Mouse (Mus musculus) embryonic facial prominence, embryonic 13.5 days (tissue): ENCODE results near the gene Tnrc6c. TPM values are rescaled to one million over a fixed set of nuclear protein-coding genes. Genes with fewer than 3 reads are reported as not detected.

Experiments
- ATAC-seq: fragments of 200-750 bp; cut with Nextera tagmentation; 2 replicates; pipeline ENCODE4 v1.8.0; 2017; ENCODE audit warnings: low read depth; ENCODE audit not compliant: insufficient number of reproducible peaks, insufficient read depth, low FRiP score, low TSS enrichment
- H3K27ac ChIP-seq: fragments of 300-500 bp; sonication (generic); 2 replicates; pipeline ENCODE4 v1.5.1; 2015; ENCODE audit warnings: moderate library complexity, mild to moderate bottlenecking, inconsistent platforms
- H3K27me3 ChIP-seq: fragments of 300-500 bp; sonication (generic); 2 replicates; pipeline ENCODE4 v1.6.1; 2015; ENCODE audit warnings: mild to moderate bottlenecking, inconsistent platforms
- H3K36me3 ChIP-seq: fragments of 300-500 bp; sonication (generic); 2 replicates; pipeline ENCODE4 v1.6.1; 2015; ENCODE audit warnings: mild to moderate bottlenecking, inconsistent platforms
- H3K4me1 ChIP-seq: fragments of 300-500 bp; sonication (generic); 2 replicates; pipeline ENCODE4 v1.6.1; 2015; ENCODE audit warnings: inconsistent platforms
- H3K4me2 ChIP-seq: fragments of 300-500 bp; sonication (generic); 2 replicates; pipeline ENCODE4 v1.6.1; 2015; ENCODE audit warnings: moderate library complexity, mild to moderate bottlenecking, inconsistent platforms
- H3K4me3 ChIP-seq: fragments of 300-500 bp; sonication (generic); 2 replicates; pipeline ENCODE4 v1.5.1; 2015; ENCODE audit warnings: mild to moderate bottlenecking, inconsistent platforms
- H3K9ac ChIP-seq: fragments of 300-500 bp; sonication (generic); 2 replicates; pipeline ENCODE4 v1.6.1; 2015; ENCODE audit warnings: mild to moderate bottlenecking, inconsistent platforms
- H3K9me3 ChIP-seq: fragments of 300-500 bp; sonication (generic); 2 replicates; pipeline ENCODE4 v1.6.1; 2016; ENCODE audit warnings: inconsistent platforms
- WGBS: fragments of 180-500 bp; shearing (Covaris S2); methylation state at CpG from one replicate; pipeline ENCODE4 v1.1.7; 2015; ENCODE audit warnings: mixed read lengths; 5-methylcytosine and 5-hydroxymethylcytosine counted together
- polyA plus RNA-seq: library from polyadenylated mRNA; unstranded; fragments of >200 nt; fragmentation: Nextera tagmentation; extraction: Ambion mirVana; gene quantifications from 2 replicates; pipeline ENCODE4 v1.2.1, GENCODE M21; 2015

Gene Tnrc6c
- polyA plus RNA-seq, 1 experiment from 2014 or later = 18.4 TPM

GRCm38 (mm10) chr11:117618774-117619173, 35.3 kb upstream of the Tnrc6c start:
- WGBS = 61% methylated on average over 7 of the region's 7 CpGs
- peaks cover 28% of the 10 kb centered on the region for H3K27me3 ChIP-seq
- 0 out of 2 replicates have a peak overlapping the region, but pooled peaks have one; percentile 51 for H3K9ac ChIP-seq
- peak overlapping the region; percentile 81 for H3K27ac ChIP-seq
- H3K9me3 ChIP-seq = no peaks in the 10 kb centered on the region
- H3K36me3 ChIP-seq = no peaks in the 10 kb centered on the region
- peak overlapping the region; percentile 50; the same call in 1 of the 2 replicates for H3K4me2 ChIP-seq
- no peak for ATAC-seq
- no peak overlapping the region for H3K4me3 ChIP-seq
- peaks cover 43% of the 10 kb centered on the region for H3K4me1 ChIP-seq

- H3K4me1 ChIP-seq = peaks cover 43% of the 10 kb centered on the region
- H3K9me3 ChIP-seq = no peaks in the 10 kb centered on the region
- H3K36me3 ChIP-seq = no peaks in the 10 kb centered on the region
- ATAC-seq = no peak
- WGBS = 48% methylated on average over 10 of the region's 10 CpGs
- 0 out of 2 replicates have a peak overlapping the region, but pooled peaks have one; percentile 21 for H3K9ac ChIP-seq
- peaks cover 24% of the 10 kb centered on the region for H3K27me3 ChIP-seq
- no peak overlapping the region for H3K4me2 ChIP-seq
- H3K4me3 ChIP-seq = no peak overlapping the region
- no peak overlapping the region for H3K27ac ChIP-seq
Measured at GRCm38 (mm10) chr11:117619581-117619980, 34.5 kb upstream of the Tnrc6c start.

- H3K9me3 ChIP-seq = no peaks in the 10 kb centered on the region
- H3K36me3 ChIP-seq = no peaks in the 10 kb centered on the region
- H3K9ac ChIP-seq = no peak overlapping the region
- H3K27me3 ChIP-seq = peaks cover 12% of the 10 kb centered on the region; the same call in 1 of the 2 replicates
- H3K4me1 ChIP-seq = peaks cover 34% of the 10 kb centered on the region
- WGBS = 65% methylated on average over 4 of the region's 4 CpGs
- H3K4me3 ChIP-seq = no peak overlapping the region
- H3K4me2 ChIP-seq = no peak overlapping the region
- no peak for ATAC-seq
- no peak overlapping the region for H3K27ac ChIP-seq
Measured at GRCm38 (mm10) chr11:117625196-117625595, 28.9 kb upstream of the Tnrc6c start.

- no peaks in the 10 kb centered on the region for H3K36me3 ChIP-seq
- no peak overlapping the region for H3K27ac ChIP-seq
- ATAC-seq = no peak
- peaks cover 31% of the 10 kb centered on the region for H3K4me1 ChIP-seq
- WGBS = 55% methylated on average over 6 of the region's 6 CpGs
- H3K9ac ChIP-seq = no peak overlapping the region
- H3K4me2 ChIP-seq = no peak overlapping the region
- peaks cover 12% of the 10 kb centered on the region; the same call in 1 of the 2 replicates for H3K27me3 ChIP-seq
- H3K4me3 ChIP-seq = no peak overlapping the region
- H3K9me3 ChIP-seq = no peaks in the 10 kb centered on the region
Measured at GRCm38 (mm10) chr11:117626557-117626956, 27.5 kb upstream of the Tnrc6c start.

- H3K4me1 ChIP-seq = peaks cover 31% of the 10 kb centered on the region
- H3K27ac ChIP-seq = no peak overlapping the region
Measured at GRCm38 (mm10) chr11:117627060-117627562, 27.0 kb upstream of the Tnrc6c start.

GRCm38 (mm10) chr11:117627746-117628311, 26.3 kb upstream of the Tnrc6c start:
- Histone ChIP-seq H3K4me3 (peak overlapping the region; percentile 9), H3K4me1 (peaks cover 31% of the 10 kb centered on the region), H3K9me3 (no peaks in the 10 kb centered on the region), H3K27ac (peak overlapping the region; percentile 80), H3K9ac (0 out of 2 replicates have a peak overlapping the region, but pooled peaks have one; percentile 22), H3K4me2 (peak overlapping the region; percentile 39), H3K27me3 (peaks cover 12% of the 10 kb centered on the region; the same call in 1 of the 2 replicates), H3K36me3 (no peaks in the 10 kb centered on the region)
- 17% methylated on average over 9 of the region's 9 CpGs for WGBS
- no peak for ATAC-seq

More at GRCm38 (mm10) chr11:117627060-117627562, 27.0 kb upstream of the Tnrc6c start:
- WGBS = 11% methylated on average over 5 of the region's 5 CpGs
- H3K9ac ChIP-seq = no peak overlapping the region
- H3K4me2 ChIP-seq = peak overlapping the region; percentile 5; the same call in 1 of the 2 replicates
- ATAC-seq = 0 out of 2 replicates have a peak, but pooled peaks have one; percentile 6
- no peaks in the 10 kb centered on the region for H3K9me3 ChIP-seq
- peaks cover 12% of the 10 kb centered on the region; the same call in 1 of the 2 replicates for H3K27me3 ChIP-seq
- H3K36me3 ChIP-seq = no peaks in the 10 kb centered on the region
- H3K4me3 ChIP-seq = no peak overlapping the region

- peak; percentile 75 for ATAC-seq
- 0 out of 2 replicates have a peak overlapping the region, but pooled peaks have one; percentile 22 for H3K9ac ChIP-seq
- no peaks in the 10 kb centered on the region for H3K9me3 ChIP-seq
- no peaks in the 10 kb centered on the region for H3K36me3 ChIP-seq
- H3K4me1 ChIP-seq = peaks cover 31% of the 10 kb centered on the region
- peak overlapping the region; percentile 39 for H3K4me2 ChIP-seq
- H3K27ac ChIP-seq = peak overlapping the region; percentile 80
- WGBS = 6% methylated on average over 9 of the region's 9 CpGs
- peaks cover 12% of the 10 kb centered on the region; the same call in 1 of the 2 replicates for H3K27me3 ChIP-seq
- peak overlapping the region; percentile 9 for H3K4me3 ChIP-seq
Measured at GRCm38 (mm10) chr11:117628312-117628779, 25.7 kb upstream of the Tnrc6c start.

- Histone ChIP-seq H3K36me3 (no peaks in the 10 kb centered on the region), H3K4me1 (peaks cover 31% of the 10 kb centered on the region), H3K27ac (no peak overlapping the region), H3K9ac (no peak overlapping the region), H3K9me3 (no peaks in the 10 kb centered on the region), H3K27me3 (peaks cover 12% of the 10 kb centered on the region; the same call in 1 of the 2 replicates), H3K4me2 (no peak overlapping the region), H3K4me3 (no peak overlapping the region)
- no peak for ATAC-seq
- WGBS = 86% methylated on average over 2 of the region's 2 CpGs
Measured at GRCm38 (mm10) chr11:117629865-117630264, 24.2 kb upstream of the Tnrc6c start.

GRCm38 (mm10) chr11:117630868-117631565, 23.1 kb upstream of the Tnrc6c start:
- Histone ChIP-seq H3K4me2 (no peak overlapping the region), H3K9ac (no peak overlapping the region), H3K4me1 (peaks cover 28% of the 10 kb centered on the region), H3K27ac (no peak overlapping the region), H3K4me3 (no peak overlapping the region), H3K36me3 (no peaks in the 10 kb centered on the region), H3K27me3 (peaks cover 12% of the 10 kb centered on the region; the same call in 1 of the 2 replicates), H3K9me3 (no peaks in the 10 kb centered on the region)
- 92% methylated on average over 10 of the region's 11 CpGs for WGBS
- no peak for ATAC-seq

GRCm38 (mm10) chr11:117633310-117633709, 20.8 kb upstream of the Tnrc6c start:
- no peaks in the 10 kb centered on the region for H3K9me3 ChIP-seq
- WGBS = 81% methylated on average over 3 of the region's 3 CpGs
- H3K36me3 ChIP-seq = no peaks in the 10 kb centered on the region
- H3K4me1 ChIP-seq = peaks cover 18% of the 10 kb centered on the region
- no peak overlapping the region for H3K4me2 ChIP-seq
- no peak for ATAC-seq
- no peak overlapping the region for H3K27ac ChIP-seq
- no peak overlapping the region for H3K9ac ChIP-seq
- no peak overlapping the region for H3K4me3 ChIP-seq
- no peaks in the 10 kb centered on the region for H3K27me3 ChIP-seq

- no peaks in the 10 kb centered on the region for H3K9me3 ChIP-seq
- no peak overlapping the region for H3K27ac ChIP-seq
- H3K27me3 ChIP-seq = no peaks in the 10 kb centered on the region
- ATAC-seq = no peak
- 37% methylated on average over 7 of the region's 7 CpGs for WGBS
- H3K36me3 ChIP-seq = no peaks in the 10 kb centered on the region
- no peak overlapping the region for H3K4me3 ChIP-seq
- no peak overlapping the region for H3K4me2 ChIP-seq
- H3K4me1 ChIP-seq = peaks cover 19% of the 10 kb centered on the region
- H3K9ac ChIP-seq = no peak overlapping the region
Measured at GRCm38 (mm10) chr11:117638386-117638785, 15.7 kb upstream of the Tnrc6c start.
